Mouse (Mus musculus): Measurements from ENCODE around the gene Zwint.

The Zwint gene

GRCm38 (mm10) chr10:72654270-72655016, at the start of gene Zwint:
Zwint (plus strand) TSS chr10:72654845.
- DNase-seq (ENCODE audit: low read depth, low spot score): peak; percentile 99

DNA sequence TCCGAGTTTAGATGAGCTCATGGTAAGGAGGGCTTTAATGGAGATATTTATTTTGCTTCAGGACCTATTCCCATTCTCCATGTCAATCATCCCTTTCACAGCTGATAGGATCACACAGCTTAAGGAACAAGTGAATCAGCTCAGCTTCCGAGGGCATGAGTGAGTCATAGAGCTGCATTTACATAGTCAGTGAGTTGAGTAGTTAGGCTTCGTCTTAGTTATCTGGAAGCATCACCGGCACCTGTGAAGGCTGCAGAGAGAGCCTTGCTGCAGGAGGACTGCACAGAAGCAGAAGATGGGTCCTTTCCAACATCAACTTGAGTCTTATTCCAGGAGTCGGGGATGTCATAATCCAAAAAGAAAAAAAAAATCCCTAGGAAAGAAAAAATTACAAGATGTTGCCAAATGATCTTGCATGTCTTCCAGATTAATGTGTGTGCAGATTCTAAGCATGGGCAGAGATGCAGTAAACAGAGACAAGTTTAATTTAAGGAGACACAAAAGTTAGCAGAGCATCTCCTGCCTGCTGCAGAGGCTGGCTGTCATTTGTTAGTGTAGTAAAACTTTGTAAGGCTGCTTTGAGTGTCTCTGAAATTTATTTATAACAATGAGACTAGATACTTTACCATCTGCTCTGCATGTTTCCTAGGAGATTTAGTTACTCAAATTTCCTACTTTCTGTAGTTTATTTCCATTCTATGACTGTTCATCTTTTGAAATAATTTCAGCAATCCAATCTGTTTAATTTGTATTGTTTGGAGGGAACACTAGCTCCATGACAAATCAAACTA, 41.3 kb upstream of the Zwint start:
- DNase-seq (ENCODE audit: low read depth, low spot score): peak; percentile 62

DNA sequence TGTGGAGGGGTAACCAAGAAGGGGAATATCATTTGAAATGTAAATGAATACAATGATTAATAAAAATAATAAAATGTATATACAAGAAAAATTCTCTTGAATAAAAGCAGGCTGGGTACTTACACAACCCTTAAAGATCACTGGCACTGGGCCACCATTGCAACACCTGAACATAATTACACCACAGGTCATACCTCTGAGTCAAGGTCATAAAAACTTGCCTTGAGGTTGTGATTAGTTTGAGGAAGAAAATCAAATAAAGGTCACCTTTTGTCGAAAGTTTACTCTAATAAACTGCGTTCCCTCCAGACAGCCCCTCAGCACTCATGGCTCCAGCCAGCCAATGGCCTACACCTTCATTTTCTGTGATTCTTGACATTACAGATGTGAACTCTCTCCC, 38.5 kb upstream of the Zwint start:
- no peak for DNase-seq (ENCODE audit: low read depth, low spot score)

DNA sequence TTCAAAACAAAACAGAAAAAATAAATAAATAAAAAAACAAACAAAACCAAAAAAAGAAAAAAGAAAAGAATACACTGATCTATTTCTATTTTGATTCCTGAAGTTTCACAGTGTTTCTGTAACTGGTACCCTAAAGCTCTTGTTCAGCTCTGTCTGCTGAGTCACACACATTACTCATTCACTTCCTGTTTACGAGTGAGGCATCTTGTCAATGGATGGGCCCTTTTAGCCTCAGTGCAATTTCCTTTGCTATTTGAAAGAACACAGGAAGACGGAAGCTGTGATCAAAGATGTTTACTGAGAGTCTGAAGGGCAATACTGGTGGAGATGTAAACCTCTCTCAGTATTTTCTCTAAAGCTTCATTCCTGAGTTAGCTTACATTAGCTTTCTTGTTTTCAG, 34.1 kb upstream of the Zwint start:
- peak; percentile 13 for DNase-seq (ENCODE audit: low read depth, low spot score)

GRCm38 (mm10) chr10:72623561-72623960, 31.1 kb upstream of the Zwint start:
- DNase-seq (ENCODE audit: low read depth, low spot score): no peak

- DNase-seq (ENCODE audit: low read depth, low spot score): no peak
Measured at GRCm38 (mm10) chr10:72634125-72634524, 20.5 kb upstream of the Zwint start.

DNA sequence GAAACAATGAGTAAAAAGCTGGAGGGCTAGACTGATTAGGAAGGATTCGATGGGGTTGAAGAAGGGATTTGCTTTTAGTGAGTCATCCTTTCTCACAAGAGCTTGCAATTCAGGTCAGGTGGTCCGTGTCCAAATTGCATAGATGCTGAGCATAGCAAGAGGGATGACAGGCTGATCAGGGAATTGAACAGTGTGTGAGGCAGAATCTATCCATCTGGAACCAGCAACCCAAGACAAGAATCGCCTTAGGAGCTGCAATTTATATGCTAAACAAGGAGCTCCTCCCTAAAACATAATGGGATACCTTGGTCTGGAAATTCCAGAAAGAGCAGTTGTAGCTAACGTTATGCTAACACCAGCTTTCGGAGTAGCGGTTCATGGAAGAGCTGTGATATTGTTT, 3.8 kb upstream of the Zwint start:
- DNase-seq (ENCODE audit: low read depth, low spot score): no peak

- no peak for DNase-seq (ENCODE audit: low read depth, low spot score)
Measured at GRCm38 (mm10) chr10:72653797-72654196, 848 bp upstream of the Zwint start.

- peak; percentile 88 for DNase-seq (ENCODE audit: low read depth, low spot score)
Measured at GRCm38 (mm10) chr10:72655017-72655509, 418 bp downstream of the Zwint start.

GRCm38 (mm10) chr10:72659198-72659597, 4.6 kb downstream of the Zwint start:
- DNase-seq (ENCODE audit: low read depth, low spot score): no peak

DNA sequence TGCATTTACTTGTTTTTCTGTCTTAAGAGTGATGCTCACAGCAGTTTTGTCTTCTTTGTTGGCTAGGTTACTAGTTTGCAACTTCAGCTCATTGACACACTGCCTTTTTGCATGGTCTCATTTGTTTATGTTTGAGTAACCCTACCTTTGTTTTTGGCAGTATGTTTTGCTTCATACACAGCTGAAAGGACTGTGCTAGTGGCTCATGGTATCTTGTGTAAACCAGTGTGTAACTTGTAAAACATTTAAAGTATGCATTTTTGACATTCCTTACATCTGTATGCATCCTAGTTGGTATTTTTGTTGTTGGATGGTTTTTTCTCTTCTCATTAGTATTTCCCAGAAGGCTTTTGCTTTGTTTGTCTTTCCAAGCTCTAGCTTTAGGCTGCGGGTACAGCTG, 5.7 kb downstream of the Zwint start:
- DNase-seq (ENCODE audit: low read depth, low spot score): no peak

DNA sequence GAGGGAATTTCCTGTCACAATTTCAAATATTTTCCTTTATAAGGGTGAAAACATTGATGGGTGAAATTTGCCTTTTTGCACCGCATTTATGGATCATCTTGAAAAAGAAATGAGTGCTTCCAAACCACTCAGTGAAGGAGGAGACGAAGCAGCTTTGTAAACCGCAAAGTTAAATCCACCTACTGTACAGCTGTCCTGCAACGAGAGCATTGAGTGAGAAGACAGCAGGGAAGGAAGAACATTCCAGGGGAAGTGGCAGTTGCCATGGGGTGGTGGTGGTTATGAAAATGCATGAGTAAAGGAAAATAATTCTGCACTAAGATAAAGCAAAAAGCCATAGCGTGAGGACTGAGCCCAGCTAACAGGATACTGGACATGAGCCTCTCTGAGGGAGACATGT, 13.2 kb downstream of the Zwint start:
- peak; percentile 68 for DNase-seq (ENCODE audit: low read depth, low spot score)

DNA sequence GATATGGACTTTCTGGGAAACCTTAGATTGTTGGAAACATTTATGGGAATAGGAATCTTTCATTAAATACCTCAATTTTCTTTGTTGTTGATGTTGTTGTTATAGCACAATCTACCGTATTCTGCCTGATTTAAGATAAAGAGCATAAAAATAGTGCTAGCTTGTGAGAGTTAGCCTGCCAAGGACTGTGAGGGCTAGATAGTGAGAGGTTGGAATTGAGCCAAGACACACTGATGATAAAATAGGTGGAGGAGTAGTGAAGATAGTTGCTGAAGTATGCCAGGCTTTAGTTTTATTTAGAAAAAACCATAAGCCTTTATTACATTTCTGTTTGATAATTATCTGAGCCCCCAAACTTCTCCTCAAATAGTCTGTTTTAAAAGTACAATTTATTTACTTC, 14.4 kb downstream of the Zwint start:
- no peak for DNase-seq (ENCODE audit: low read depth, low spot score)

DNA sequence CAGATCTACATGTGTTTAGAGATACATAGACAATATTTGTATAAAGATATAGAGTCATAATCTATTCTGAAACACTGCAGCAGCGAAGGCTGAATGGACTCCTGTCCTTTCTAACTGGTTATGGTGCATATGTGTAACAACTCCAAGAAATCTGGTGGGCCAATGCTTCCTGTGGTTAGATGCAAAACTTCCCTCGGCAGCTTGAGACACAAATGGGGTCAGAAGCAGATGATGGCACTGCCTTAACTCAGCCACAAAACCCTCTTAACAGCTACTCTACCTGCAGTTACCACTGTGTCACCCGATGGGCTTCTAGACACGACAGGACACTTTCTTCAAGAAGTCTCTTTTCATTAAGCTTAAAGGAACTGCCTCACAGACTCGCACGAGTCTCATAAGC, 21.3 kb downstream of the Zwint start:
- DNase-seq (ENCODE audit: low read depth, low spot score): no peak

- no peak for DNase-seq (ENCODE audit: low read depth, low spot score)
Measured at GRCm38 (mm10) chr10:72676550-72676949, 21.9 kb downstream of the Zwint start.

GRCm38 (mm10) chr10:72679086-72679485, 24.4 kb downstream of the Zwint start:
- no peak for DNase-seq (ENCODE audit: low read depth, low spot score)

DNA sequence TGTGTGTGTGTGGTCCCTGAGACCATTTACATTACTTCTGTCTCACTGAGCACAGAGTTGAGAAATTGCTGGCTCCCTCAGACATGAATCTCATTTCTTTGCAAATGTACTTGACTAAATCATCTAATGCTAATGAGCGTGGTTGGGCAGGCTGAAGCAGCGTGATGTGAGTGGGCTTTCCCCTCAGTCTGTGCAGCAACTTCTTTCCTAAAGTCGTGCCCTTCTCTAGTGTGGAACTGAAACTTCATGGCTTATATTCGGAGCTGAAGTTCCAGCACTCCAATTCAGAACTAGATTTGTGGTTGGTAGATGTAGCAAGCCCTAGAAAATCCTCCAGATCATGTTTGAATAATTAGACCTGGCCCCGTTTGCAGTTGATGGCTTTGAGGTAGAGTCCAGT, 46.4 kb downstream of the Zwint start:
- no peak for DNase-seq (ENCODE audit: low read depth, low spot score)

- DNase-seq (ENCODE audit: low read depth, low spot score): no peak
Measured at GRCm38 (mm10) chr10:72713754-72714153, 59.1 kb downstream of the Zwint start.

Data from telencephalon, adult 2 months (tissue).